Mouse (Mus musculus): ENCODE results near the gene Cep131. TPM values are rescaled to one million over a fixed set of nuclear protein-coding genes. Genes with fewer than 3 reads are reported as not detected.

Gene Cep131
- polyA plus RNA-seq (2012; rRNA removed) = 8.8 and 9.8 TPM in 2 replicates

GRCm38 (mm10) chr11:120086702-120087152 lies at the start of gene Cep131:
Gene Cep131 (minus strand): TSS chr11:120086827.
- DNase-seq (ENCODE audit: low read depth) = peak; percentile 58

GRCm38 (mm10) chr11:120136195-120136594 lies 49.6 kb upstream of the Cep131 start:
- no peak for DNase-seq (ENCODE audit: low read depth)

GRCm38 (mm10) chr11:120134847-120135530 lies 48.4 kb upstream of the Cep131 start:
- DNase-seq (ENCODE audit: low read depth) = no peak

GRCm38 (mm10) chr11:120134148-120134547 lies 47.5 kb upstream of the Cep131 start:
- DNase-seq (ENCODE audit: low read depth) = no peak

GRCm38 (mm10) chr11:120129281-120129680 lies 42.7 kb upstream of the Cep131 start:
- DNase-seq (ENCODE audit: low read depth) = no peak

GRCm38 (mm10) chr11:120126845-120127244 lies 40.2 kb upstream of the Cep131 start:
- DNase-seq (ENCODE audit: low read depth) = no peak

GRCm38 (mm10) chr11:120122126-120122525 lies 35.5 kb upstream of the Cep131 start:
- DNase-seq (ENCODE audit: low read depth) = no peak

GRCm38 (mm10) chr11:120120642-120121420 lies 34.2 kb upstream of the Cep131 start:
- DNase-seq (ENCODE audit: low read depth) = no peak

GRCm38 (mm10) chr11:120119936-120120541 lies 33.4 kb upstream of the Cep131 start:
- DNase-seq (ENCODE audit: low read depth) = no peak

GRCm38 (mm10) chr11:120119108-120119507 lies 32.5 kb upstream of the Cep131 start:
- no peak for DNase-seq (ENCODE audit: low read depth)

GRCm38 (mm10) chr11:120117626-120118025 lies 31.0 kb upstream of the Cep131 start:
- no peak for DNase-seq (ENCODE audit: low read depth)

- DNase-seq (ENCODE audit: low read depth) = no peak
Measured at GRCm38 (mm10) chr11:120114488-120115215, 28.0 kb upstream of the Cep131 start.

- DNase-seq (ENCODE audit: low read depth) = no peak
Measured at GRCm38 (mm10) chr11:120112136-120112535, 25.5 kb upstream of the Cep131 start.

- no peak for DNase-seq (ENCODE audit: low read depth)
Measured at GRCm38 (mm10) chr11:120111033-120111432, 24.4 kb upstream of the Cep131 start.

- DNase-seq (ENCODE audit: low read depth) = no peak
Measured at GRCm38 (mm10) chr11:120110554-120110953, 23.9 kb upstream of the Cep131 start.

GRCm38 (mm10) chr11:120109558-120110210 lies 23.1 kb upstream of the Cep131 start:
- no peak for DNase-seq (ENCODE audit: low read depth)

GRCm38 (mm10) chr11:120107796-120108195 lies 21.2 kb upstream of the Cep131 start:
- DNase-seq (ENCODE audit: low read depth) = no peak

- DNase-seq (ENCODE audit: low read depth) = no peak
Measured at GRCm38 (mm10) chr11:120107026-120107425, 20.4 kb upstream of the Cep131 start.

- no peak for DNase-seq (ENCODE audit: low read depth)
Measured at GRCm38 (mm10) chr11:120103431-120103997, 16.9 kb upstream of the Cep131 start.

- DNase-seq (ENCODE audit: low read depth) = no peak
Measured at GRCm38 (mm10) chr11:120101036-120101435, 14.4 kb upstream of the Cep131 start.

Data from gonadal fat pad, adult 2 months (tissue).